Mouse (Mus musculus): ENCODE results near the gene Sphk1. TPM values are rescaled to one million over a fixed set of nuclear protein-coding genes. Genes with fewer than 3 reads are reported as not detected.
A peak's percentile ranks its signal among the peaks of the same experiment; 100 is the strongest.

Sphk1 gene
- total and polyA plus RNA-seq, 2 experiments from 2014 or later, result 1.9 to 2.0 TPM

GRCm38 (mm10) chr11:116499018-116499417 is 31.7 kb upstream of the Sphk1 start:
- TF ChIP-seq EP300 (IDR thresholded peaks at IDR 0.05; ENCODE audit: low read depth), result no peak
- TF ChIP-seq CTCF (IDR thresholded peaks at IDR 0.05; ENCODE audit: low read depth), result no peak
- Histone ChIP-seq H3K4me2 (ENCODE audit: low read depth, low read length) (no peak overlapping the region; the same call in 1 of the 2 replicates), H3K4me1 (ENCODE audit: control insufficient read depth, insufficient read depth) (peaks cover 3% of the 10 kb centered on the region; the same call in 1 of the 2 replicates), H3K27ac (ENCODE audit: low read depth) (no peak overlapping the region), H3K9ac (replicated peaks; ENCODE audit: low read depth, low read length) (no peak overlapping the region), H3K4me3 (ENCODE audit: low read depth, low read length) (no peak overlapping the region), H3K36me3 (replicated peaks; ENCODE audit: control insufficient read depth, insufficient read depth, low read length) (no peaks in the 10 kb centered on the region), H3K9me3 (replicated peaks; ENCODE audit: control insufficient read depth, low read length) (no peaks in the 10 kb centered on the region), H3K27me3 (ENCODE audit: control insufficient read depth, insufficient read depth, low read length) (no peaks in the 10 kb centered on the region)
- WGBS, result 44% methylated on average over 6 of the region's 6 CpGs
- DNase-seq (ENCODE audit: low spot score), result no peak
- no peak for ATAC-seq (ENCODE audit: insufficient read depth, low read depth)

- Histone ChIP-seq H3K4me1 (ENCODE audit: control insufficient read depth, insufficient read depth) (peaks cover 3% of the 10 kb centered on the region; the same call in 1 of the 2 replicates), H3K27ac (ENCODE audit: low read depth) (no peak overlapping the region), H3K27me3 (ENCODE audit: control insufficient read depth, insufficient read depth, low read length) (no peaks in the 10 kb centered on the region), H3K9ac (replicated peaks; ENCODE audit: low read depth, low read length) (no peak overlapping the region), H3K36me3 (replicated peaks; ENCODE audit: control insufficient read depth, insufficient read depth, low read length) (no peaks in the 10 kb centered on the region), H3K4me2 (ENCODE audit: low read depth, low read length) (no peak overlapping the region), H3K9me3 (replicated peaks; ENCODE audit: control insufficient read depth, low read length) (no peaks in the 10 kb centered on the region), H3K4me3 (ENCODE audit: low read depth, low read length) (no peak overlapping the region)
- WGBS, result 21% methylated on average over 7 of the region's 7 CpGs
- ATAC-seq (ENCODE audit: insufficient read depth, low read depth) (peak; percentile 57; the same call in 1 of the 2 replicates), DNase-seq (ENCODE audit: low spot score) (peak; percentile 73)
- TF ChIP-seq CTCF (IDR thresholded peaks at IDR 0.05; ENCODE audit: low read depth), result peak; percentile 73
- TF ChIP-seq EP300 (IDR thresholded peaks at IDR 0.05; ENCODE audit: low read depth), result no peak
Measured at GRCm38 (mm10) chr11:116501005-116501746, 29.5 kb upstream of the Sphk1 start.

- Histone ChIP-seq H3K9ac (replicated peaks; ENCODE audit: low read depth, low read length) (no peak overlapping the region), H3K4me3 (ENCODE audit: low read depth, low read length) (no peak overlapping the region), H3K4me2 (ENCODE audit: low read depth, low read length) (no peak overlapping the region), H3K9me3 (replicated peaks; ENCODE audit: control insufficient read depth, low read length) (no peaks in the 10 kb centered on the region), H3K27ac (ENCODE audit: low read depth) (no peak overlapping the region), H3K27me3 (ENCODE audit: control insufficient read depth, insufficient read depth, low read length) (no peaks in the 10 kb centered on the region), H3K4me1 (ENCODE audit: control insufficient read depth, insufficient read depth) (no peaks in the 10 kb centered on the region), H3K36me3 (replicated peaks; ENCODE audit: control insufficient read depth, insufficient read depth, low read length) (no peaks in the 10 kb centered on the region)
- TF ChIP-seq CTCF (IDR thresholded peaks at IDR 0.05; ENCODE audit: low read depth) (no peak), EP300 (IDR thresholded peaks at IDR 0.05; ENCODE audit: low read depth) (no peak)
- 58% methylated on average over 17 of the region's 17 CpGs for WGBS
- DNase-seq (ENCODE audit: low spot score) (peak; percentile 12), ATAC-seq (ENCODE audit: insufficient read depth, low read depth) (peak; percentile 32; the same call in 1 of the 2 replicates)
Measured at GRCm38 (mm10) chr11:116504516-116504915, 26.2 kb upstream of the Sphk1 start.

- no peak for ATAC-seq (ENCODE audit: insufficient read depth, low read depth)
- Histone ChIP-seq H3K4me3 (ENCODE audit: low read depth, low read length) (no peak overlapping the region), H3K9me3 (replicated peaks; ENCODE audit: control insufficient read depth, low read length) (no peaks in the 10 kb centered on the region), H3K36me3 (replicated peaks; ENCODE audit: control insufficient read depth, insufficient read depth, low read length) (no peaks in the 10 kb centered on the region), H3K9ac (replicated peaks; ENCODE audit: low read depth, low read length) (no peak overlapping the region), H3K27ac (ENCODE audit: low read depth) (no peak overlapping the region), H3K27me3 (ENCODE audit: control insufficient read depth, insufficient read depth, low read length) (no peaks in the 10 kb centered on the region), H3K4me1 (ENCODE audit: control insufficient read depth, insufficient read depth) (no peaks in the 10 kb centered on the region), H3K4me2 (ENCODE audit: low read depth, low read length) (no peak overlapping the region)
- no peak for TF ChIP-seq CTCF (IDR thresholded peaks at IDR 0.05; ENCODE audit: low read depth)
- TF ChIP-seq EP300 (IDR thresholded peaks at IDR 0.05; ENCODE audit: low read depth), result no peak
- no peak for DNase-seq (ENCODE audit: low spot score)
- WGBS, result 71% methylated on average over 5 of the region's 5 CpGs
Measured at GRCm38 (mm10) chr11:116505573-116505972, 25.2 kb upstream of the Sphk1 start.

GRCm38 (mm10) chr11:116506151-116506875 is 24.4 kb upstream of the Sphk1 start:
- Histone ChIP-seq H3K27ac (ENCODE audit: low read depth) (no peak overlapping the region), H3K4me3 (ENCODE audit: low read depth, low read length) (no peak overlapping the region), H3K27me3 (ENCODE audit: control insufficient read depth, insufficient read depth, low read length) (no peaks in the 10 kb centered on the region), H3K4me2 (ENCODE audit: low read depth, low read length) (no peak overlapping the region), H3K9ac (replicated peaks; ENCODE audit: low read depth, low read length) (no peak overlapping the region), H3K36me3 (replicated peaks; ENCODE audit: control insufficient read depth, insufficient read depth, low read length) (no peaks in the 10 kb centered on the region), H3K4me1 (ENCODE audit: control insufficient read depth, insufficient read depth) (no peaks in the 10 kb centered on the region), H3K9me3 (replicated peaks; ENCODE audit: control insufficient read depth, low read length) (no peaks in the 10 kb centered on the region)
- ATAC-seq (ENCODE audit: insufficient read depth, low read depth) (no peak), DNase-seq (ENCODE audit: low spot score) (no peak)
- TF ChIP-seq EP300 (IDR thresholded peaks at IDR 0.05; ENCODE audit: low read depth), result no peak
- no peak for TF ChIP-seq CTCF (IDR thresholded peaks at IDR 0.05; ENCODE audit: low read depth)
- WGBS, result 76% methylated on average over 17 of the region's 17 CpGs
